Mouse (Mus musculus) gastrocnemius, postnatal 25 days (tissue): ENCODE measurements around the gene Grap. TPM values are rescaled to one million over a fixed set of nuclear protein-coding genes. Genes with fewer than 3 reads are reported as not detected.
A peak's percentile ranks its signal among the peaks of the same experiment; 100 is the strongest.

Experiments used
- DNase-seq: peaks from one replicate; pipeline ENCODE4 v3.0.0; 2022
- total RNA-seq, 2 experiments: library from RNA; stranded (reverse); gene quantifications; 1 replicate in 1 of 2; 2 replicates in 1 of 2; pipeline ENCODE4 v1.2.3; 2021

Grap gene
- total RNA-seq, 2 experiments from 2014 or later, result 4.0 to 5.9 TPM

DNA sequence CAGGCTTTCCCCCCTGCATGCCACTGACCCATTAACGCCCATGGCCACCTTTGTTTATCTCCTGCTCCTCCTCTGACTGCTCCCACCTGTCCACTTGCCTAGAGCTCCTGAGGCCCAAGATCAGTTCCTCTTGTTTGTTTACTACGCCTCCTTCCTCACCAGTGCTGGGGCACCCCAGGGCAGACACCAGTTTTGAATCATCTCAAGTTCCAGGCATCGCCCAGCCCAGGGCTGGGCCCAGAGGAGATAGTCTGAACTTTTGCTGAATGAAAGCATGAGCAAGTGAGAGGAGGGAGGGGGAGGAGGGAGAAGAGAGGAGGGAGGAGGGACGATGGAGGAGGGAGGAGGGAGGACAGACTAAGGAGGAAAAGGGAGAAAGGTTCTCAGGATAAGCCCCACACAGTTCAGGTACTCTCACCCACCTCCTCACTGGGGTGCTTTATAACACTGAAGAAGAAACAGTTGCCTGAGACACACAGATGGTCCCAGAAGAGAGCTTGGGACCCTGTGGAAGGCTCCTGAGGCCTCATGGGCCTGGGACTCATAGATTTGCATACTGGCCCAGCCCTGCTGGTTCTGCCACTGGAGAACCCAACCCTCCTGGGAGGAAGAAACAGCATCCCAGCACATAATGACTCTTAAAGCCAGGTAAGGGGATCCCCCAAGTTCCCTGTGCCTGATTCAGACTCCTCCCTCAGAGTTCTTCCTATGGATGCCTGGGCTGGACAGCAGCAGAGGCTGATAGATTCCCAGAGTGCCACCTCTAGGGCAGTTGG, 26.2 kb downstream of the Grap start:
- DNase-seq, result no peak

DNA sequence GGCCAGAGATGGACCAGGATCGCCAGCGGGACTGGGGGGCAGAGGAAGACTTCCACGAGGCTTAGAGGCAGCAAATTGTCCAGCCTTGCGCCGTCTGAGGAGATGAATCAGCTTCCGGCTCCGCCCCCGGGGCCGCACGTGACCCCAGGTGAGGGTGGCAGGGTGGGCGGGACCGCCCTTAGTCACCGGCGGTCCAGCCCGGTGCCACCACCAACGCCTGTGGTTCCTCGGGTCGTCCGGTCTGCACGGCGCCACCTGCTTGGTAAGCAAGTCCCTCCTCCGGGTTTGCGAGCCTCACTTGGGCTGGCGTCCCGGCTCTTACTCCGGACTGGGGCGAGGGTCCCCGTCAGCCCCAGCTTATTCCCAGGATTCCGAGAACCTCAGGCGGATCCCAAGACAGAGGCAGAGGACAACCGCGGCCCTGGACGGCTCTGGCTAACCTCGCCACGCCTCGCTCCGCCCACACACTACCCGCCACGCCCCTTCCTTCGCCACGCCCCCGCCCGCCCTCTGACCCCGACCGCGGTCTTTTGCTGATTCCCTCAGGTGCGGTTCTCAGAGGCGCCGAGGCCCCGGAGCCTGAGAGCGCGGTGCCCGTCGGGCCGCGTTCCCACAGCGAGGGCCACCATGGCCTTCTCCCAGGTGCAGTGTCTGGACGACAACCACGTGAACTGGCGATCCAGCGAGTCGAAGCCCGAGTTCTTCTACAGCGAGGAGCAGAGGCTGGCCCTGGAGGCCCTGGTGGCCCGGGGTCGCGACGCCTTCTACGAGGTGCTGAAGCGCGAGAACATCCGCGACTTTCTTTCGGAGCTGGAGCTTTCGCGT, 31.1 kb downstream of the Grap start, which contains the start of gene Fam83g:
Gene Fam83g (plus strand): TSS at position 185 of the 825 bp plus-strand sequence.
- peak; percentile 46 for DNase-seq

DNA sequence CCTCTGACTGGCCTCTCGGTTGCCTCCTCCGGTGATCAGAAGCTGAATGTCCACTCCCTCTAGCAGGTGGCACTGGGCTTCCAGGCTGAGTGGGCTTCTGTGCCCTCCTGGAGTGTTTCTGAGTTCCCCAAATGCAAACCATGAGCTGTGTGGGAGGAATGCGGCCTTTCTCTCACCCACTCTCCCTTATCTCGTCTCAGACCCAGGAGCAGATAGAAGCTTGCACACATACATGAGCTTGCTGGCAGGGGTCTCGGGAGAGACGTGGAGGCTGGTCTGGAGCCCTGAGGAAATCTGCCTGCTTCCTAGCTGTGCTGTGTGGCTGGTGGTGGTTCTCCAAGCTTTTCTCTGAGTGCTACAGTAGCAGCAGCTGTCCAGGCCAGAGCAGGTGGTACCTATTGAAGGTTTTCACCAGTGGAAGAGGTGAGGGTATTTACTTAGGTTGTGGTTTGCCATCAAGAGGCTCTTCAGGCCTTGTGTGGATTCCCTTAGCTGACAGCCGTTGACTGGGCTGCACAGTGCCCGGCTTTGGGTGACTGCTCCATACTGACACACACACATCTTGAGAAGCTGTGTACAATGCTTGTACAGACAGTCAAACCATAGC, 32.2 kb downstream of the Grap start:
- no peak for DNase-seq

GRCm38 (mm10) chr11:61686141-61686540, 33.1 kb downstream of the Grap start:
- DNase-seq, result no peak

GRCm38 (mm10) chr11:61686906-61687453, 33.9 kb downstream of the Grap start:
- DNase-seq, result no peak

DNA sequence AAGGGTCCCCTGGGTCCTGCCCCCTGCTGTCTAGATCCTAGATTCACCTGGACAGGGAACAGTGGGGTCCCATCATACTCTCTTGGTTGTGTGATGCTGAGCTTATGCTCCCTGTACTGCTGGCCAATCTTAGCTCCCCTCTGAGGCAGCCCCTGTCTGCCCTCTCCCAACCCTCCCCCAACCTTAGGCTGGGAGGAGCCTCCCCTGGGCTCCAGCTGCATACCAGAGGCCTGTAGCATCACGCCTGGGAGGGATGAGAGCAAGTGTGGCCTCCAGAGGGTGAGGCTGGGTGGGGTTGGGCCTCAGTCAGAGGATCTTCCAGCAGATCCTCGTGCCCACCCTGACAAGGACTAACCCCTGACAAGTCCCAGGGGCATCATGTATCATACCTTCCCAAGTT, 34.5 kb downstream of the Grap start:
- DNase-seq, result no peak

DNA sequence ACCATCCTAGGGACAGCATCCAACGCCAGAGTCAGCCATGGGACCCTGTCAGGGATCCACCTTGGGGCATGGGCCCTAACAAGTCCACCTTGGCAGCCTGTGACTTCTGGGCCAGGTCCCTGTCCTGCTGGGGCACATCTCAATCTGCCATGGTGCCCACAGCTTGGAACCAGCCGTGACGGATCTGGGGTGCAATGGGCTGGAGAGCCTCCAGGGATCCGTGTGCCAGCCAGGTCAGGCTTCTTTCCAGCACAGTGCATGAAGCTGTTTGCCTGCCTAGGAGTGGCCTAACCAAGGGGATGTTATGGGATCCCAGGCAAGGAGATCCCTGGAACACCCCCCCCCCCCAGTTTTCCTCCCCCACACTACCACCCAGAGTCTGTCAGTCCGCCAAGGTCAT, 39.9 kb downstream of the Grap start:
- no peak for DNase-seq

- no peak for DNase-seq
These were observed 45.8 kb downstream of the Grap start for GRCm38 (mm10) chr11:61698852-61699251.

DNA sequence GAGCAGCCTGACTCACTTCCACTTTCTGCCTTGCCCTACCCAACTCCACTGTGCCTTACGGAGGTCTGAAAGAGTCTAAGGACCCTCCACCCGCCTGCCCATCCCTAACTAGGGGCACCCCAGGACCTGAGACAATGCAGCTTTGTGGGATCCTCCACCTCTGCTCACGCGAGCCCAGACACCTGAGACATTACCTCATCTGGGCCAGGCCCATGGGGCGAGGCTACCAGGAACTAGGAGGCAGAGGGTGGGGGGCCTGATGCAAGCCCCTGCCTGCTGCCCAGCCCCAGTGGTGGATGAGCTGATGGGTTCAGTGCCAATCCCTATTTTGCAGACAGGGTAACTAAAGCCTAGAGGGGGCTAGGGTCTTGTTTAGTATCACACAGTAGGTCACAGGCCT, 46.4 kb downstream of the Grap start:
- DNase-seq, result no peak

GRCm38 (mm10) chr11:61699933-61700332, 46.9 kb downstream of the Grap start:
- no peak for DNase-seq

DNA sequence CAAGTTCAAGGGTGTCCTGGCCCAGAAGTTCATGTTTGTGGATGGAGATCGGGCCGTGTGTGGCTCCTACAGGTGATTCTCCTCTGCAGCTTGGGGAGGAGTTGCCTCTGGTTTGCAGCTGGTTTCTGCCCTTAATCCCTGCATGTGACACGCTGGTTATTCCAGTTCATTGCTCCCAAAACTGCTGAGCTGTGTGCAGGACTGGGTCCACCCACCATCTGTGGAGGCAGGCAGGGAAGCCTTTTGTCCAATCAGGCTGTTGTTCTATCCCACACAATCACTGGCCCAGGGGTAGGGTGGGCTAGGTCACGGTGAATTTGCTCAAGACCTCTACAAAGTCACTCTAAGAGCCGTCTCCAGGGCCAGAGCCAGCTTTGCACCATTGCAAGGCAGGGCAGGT, 48.6 kb downstream of the Grap start:
- DNase-seq, result no peak

- no peak for DNase-seq
These were observed 49.4 kb downstream of the Grap start for GRCm38 (mm10) chr11:61702494-61702893.

DNA sequence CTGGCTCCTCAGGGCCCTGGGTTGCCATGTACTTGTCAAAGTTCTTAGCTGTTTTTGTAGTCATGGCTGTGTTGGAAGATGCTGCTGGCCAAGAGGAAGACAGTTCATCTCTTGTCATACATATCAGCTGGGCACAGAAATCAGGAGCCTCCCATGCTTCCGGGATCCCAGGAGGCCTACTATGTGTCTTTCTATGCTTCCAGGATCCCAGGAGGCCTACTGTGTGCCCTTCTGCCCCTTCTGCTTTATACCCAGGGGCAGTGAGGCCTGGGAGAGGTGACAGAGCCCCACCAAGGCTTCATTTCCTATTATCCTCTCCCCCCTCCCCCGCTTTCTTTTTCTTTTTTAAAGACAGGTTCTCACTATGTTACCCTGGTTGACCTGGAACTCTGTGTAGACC, 52.5 kb downstream of the Grap start:
- DNase-seq, result no peak

DNA sequence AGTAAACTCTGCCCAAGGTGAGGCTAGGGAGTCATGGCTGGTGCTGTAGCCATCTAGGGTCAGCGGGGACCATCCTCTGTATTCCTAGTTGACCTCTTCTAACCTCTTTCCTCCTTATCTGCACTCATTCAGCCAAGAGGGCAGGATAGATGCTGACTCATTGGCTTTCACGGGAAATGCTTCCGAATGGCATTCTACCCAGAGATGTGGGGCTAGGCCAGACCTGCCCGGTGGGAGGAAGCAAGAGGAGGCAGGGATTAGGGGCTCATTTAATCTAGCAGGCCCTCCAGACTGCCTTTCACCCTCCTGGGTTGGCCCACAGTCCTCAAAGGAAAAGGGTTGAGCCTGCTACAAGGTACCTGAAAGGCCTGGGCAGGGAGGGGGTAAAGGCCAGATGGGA, 53.2 kb downstream of the Grap start:
- no peak for DNase-seq

DNA sequence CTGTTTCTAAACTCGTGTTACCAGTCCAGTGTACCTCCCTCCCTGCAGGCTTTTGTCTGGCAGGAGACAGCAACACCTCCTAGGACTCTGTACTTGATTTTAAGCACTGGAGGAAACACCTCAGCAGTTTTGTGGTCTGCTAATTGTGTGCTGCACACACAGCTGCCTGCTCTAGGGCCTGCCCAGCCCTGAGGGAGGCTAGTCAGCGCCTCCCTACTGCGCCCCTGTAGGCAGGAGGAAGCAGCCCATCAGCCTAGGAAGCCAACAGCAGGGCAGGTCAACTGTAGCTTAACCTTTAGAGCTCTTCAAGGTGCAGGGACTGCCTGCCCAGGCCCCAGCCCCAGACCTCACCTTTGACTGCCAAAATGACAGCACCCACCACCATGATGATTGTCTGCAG, 55.9 kb downstream of the Grap start:
- DNase-seq, result no peak

- DNase-seq, result peak; percentile 61
These were observed 60.2 kb downstream of the Grap start for GRCm38 (mm10) chr11:61713157-61713855.

DNA sequence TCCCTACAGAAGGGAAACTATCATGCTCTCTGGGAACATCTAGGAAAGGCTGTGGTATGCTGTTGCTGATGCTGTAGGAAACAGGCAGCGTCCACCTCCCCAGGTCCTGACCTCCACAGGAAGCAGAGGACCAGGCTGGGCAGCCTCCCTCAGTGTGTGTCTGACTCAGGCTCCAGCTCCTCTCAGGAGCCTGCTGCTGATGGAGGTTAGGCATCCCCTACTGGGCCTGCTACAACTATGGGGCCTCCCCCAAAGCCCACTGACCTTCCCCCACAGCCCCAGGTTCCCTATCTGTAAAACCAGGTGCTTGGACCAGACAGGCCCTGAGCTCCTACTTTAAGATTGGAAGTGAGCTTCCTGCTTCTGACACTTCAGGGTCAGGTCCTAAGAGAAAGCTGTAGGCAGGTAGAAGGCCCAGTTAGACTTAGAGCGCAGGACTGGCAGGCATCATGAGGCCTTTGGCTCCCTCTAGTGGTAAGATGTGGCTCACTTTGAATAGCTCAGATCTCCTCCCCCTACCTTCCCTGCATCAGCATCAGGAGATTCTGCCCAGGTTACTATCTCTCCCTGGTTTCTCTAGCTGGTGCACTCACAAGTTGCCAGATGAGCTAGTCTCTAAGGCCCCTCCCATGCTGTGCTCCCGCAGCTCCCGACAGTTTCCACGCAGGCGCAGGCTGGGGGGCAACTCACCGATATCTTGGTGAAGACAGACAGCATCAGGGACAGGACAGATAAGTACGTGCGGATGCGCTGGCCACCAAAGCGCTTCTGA, 61.5 kb downstream of the Grap start:
- DNase-seq, result peak; percentile 56

DNA sequence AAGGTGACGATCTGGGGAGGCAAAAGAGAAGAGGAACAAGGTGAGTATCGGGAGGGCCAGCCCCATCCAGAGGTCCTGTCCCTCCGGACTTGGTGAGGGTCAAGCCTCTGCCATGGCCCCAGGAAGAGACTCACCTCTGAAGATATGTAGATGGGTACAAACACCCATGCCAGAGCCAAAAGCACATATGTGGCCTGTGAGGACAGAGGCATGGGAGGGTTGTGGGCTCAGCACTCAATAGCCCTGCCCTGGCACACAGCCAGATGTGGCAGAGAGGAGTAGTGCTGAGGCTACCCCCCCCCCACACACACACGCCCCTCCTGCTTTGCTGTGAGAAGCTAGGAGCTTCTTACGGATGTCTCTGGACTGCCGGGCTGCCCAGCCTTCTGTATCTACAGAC, 62.1 kb downstream of the Grap start:
- DNase-seq, result no peak

GRCm38 (mm10) chr11:61717990-61718389, 64.9 kb downstream of the Grap start:
- no peak for DNase-seq

DNA sequence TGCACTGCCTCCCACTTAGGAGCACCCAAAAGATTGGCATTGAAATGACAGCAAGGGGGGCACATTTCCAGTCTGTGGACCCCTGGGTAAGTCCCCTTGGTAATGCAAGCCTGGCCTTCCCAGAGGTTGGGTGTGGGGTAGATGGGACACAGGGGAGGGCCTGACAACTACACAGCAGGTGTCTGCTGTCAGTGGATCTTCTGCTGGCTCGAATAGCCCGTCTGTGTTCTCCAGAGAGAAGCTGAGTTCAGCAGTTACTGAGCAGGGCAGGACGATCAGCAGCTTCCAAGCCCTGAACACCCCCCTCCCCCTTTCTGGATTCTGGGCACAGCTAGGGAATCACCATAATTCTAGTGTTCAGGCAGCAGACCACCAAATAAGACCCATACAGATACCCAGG, 66.3 kb downstream of the Grap start:
- DNase-seq, result no peak

- DNase-seq, result no peak
These were observed 66.8 kb downstream of the Grap start for GRCm38 (mm10) chr11:61719826-61720225.
